Mouse (Mus musculus): ENCODE measurements around the gene Sohlh1.

DNA sequence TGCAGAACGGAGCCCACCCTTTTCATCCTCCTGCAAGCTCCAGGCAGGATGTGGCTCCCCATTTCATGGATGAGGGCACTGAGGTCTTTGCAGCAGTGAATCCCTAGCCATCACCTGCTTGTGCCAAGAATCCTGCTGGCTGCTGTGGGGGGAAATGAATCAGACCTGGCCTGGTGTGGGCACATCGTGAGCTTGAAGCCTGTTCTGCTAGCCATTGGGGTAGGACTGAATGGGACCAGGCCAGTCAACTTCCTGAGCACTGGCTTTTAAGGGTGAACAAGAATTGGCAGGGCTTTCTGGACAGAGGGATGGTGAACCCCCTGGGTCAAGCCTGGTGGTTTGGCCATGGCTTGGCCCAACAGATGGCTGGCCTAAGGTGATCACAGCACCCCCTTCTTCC is 31.5 kb upstream of the Sohlh1 start:
- TF ChIP-seq POLR2A (IDR thresholded peaks at IDR 0.05; ENCODE audit: borderline replicate concordance, insufficient read depth, low read length): peak; percentile 43; the same call in 1 of the 2 replicates
- TF ChIP-seq CTCF (IDR thresholded peaks at IDR 0.05; ENCODE audit: borderline replicate concordance, insufficient read depth, low read depth, low read length): no peak

Data from cerebellum, adult 2 months (tissue).